Mouse (Mus musculus): ENCODE measurements around the gene Akap8l. TPM values are rescaled to one million over a fixed set of nuclear protein-coding genes. Genes with fewer than 3 reads are reported as not detected.

Akap8l gene
- polyA plus RNA-seq, 1 experiment from 2014 or later: 115 TPM

DNA sequence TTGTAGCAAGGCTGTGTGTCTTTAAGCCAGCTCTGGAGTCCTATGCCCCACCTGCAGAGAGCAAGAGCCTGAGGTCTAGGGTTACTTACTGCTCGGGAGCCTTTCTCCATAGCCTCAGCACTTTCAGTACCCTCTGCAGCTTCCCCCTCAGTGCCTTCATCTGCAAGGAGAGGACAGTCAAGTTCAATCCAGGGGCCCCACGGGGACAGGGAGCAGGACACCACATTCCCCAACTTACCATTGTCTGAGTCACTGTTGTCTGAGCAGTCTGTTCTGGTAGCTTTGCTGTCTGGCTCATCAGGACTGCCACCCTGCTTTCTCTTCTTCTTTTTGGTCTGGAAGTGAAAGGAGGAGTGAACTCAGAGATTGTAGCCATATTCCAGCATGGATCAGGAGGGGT is 14.5 kb downstream of the Akap8l start:
- H3K4me3 ChIP-seq (replicated peaks; ENCODE audit: low read depth, low read length): no peak overlapping the region
- H3K4me2 ChIP-seq (ENCODE audit: low read length): no peak overlapping the region
- DNase-seq (no peak), ATAC-seq (ENCODE audit: low FRiP score, low TSS enrichment) (no peak)
- 88% methylated on average over 2 of the region's 2 CpGs for WGBS
- no peaks in the 10 kb centered on the region for H3K4me1 ChIP-seq (ENCODE audit: control insufficient read depth, insufficient read depth, low read length)
- no peak overlapping the region for H3K27ac ChIP-seq (replicated peaks; ENCODE audit: low read depth, low read length)
- H3K9ac ChIP-seq (replicated peaks; ENCODE audit: low read length): no peak overlapping the region
- H3K27me3 ChIP-seq (ENCODE audit: control insufficient read depth, insufficient read depth, low read length): no peaks in the 10 kb centered on the region
- no peaks in the 10 kb centered on the region for H3K9me3 ChIP-seq (ENCODE audit: control insufficient read depth, low read length)
- peaks cover 77% of the 10 kb centered on the region for H3K36me3 ChIP-seq (ENCODE audit: control insufficient read depth, insufficient read depth, low read length)

GRCm38 (mm10) chr17:32334921-32335320 is 15.5 kb downstream of the Akap8l start:
- no peak overlapping the region for H3K27ac ChIP-seq (replicated peaks; ENCODE audit: low read depth, low read length)
- WGBS: 96% methylated on average over 12 of the region's 12 CpGs
- no peaks in the 10 kb centered on the region for H3K27me3 ChIP-seq (ENCODE audit: control insufficient read depth, insufficient read depth, low read length)
- no peak overlapping the region for H3K4me3 ChIP-seq (replicated peaks; ENCODE audit: low read depth, low read length)
- H3K36me3 ChIP-seq (ENCODE audit: control insufficient read depth, insufficient read depth, low read length): peaks cover 86% of the 10 kb centered on the region
- no peak overlapping the region for H3K9ac ChIP-seq (replicated peaks; ENCODE audit: low read length)
- no peak for ATAC-seq (ENCODE audit: low FRiP score, low TSS enrichment)
- H3K9me3 ChIP-seq (ENCODE audit: control insufficient read depth, low read length): no peaks in the 10 kb centered on the region
- no peaks in the 10 kb centered on the region for H3K4me1 ChIP-seq (ENCODE audit: control insufficient read depth, insufficient read depth, low read length)
- H3K4me2 ChIP-seq (ENCODE audit: low read length): no peak overlapping the region
- no peak for DNase-seq

DNA sequence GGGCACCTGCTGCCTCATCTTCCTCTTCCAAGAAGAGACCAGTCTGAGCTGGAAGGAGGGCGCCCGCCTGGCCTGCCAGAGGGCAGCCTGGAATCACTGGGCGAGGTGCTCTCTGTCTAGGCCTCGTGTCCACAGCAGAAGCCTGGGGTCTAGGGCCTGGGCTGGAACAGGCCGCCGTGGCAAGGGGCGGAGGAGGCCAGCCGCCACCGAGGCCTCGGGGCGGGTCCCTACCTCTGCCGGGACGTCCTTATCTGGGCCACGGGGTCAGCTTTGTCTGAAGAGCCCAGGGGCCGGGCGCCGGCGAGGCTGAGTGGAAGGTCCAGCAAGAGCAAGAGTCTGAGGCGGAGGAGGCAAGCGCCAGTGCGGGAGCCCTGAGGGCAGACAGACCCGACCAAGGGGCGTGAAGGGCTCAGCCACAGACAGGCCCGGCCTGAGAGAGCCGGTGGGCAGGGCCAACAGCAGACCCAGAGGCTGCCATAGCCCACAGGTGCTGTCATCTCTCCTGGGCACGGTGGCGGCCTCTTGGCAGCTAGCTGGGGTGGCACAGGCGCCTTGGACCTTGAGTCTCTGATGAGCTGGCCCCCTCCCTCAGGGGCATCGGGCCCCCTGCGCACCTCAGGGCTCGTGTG is 16.6 kb downstream of the Akap8l start:
- Histone ChIP-seq H3K27me3 (ENCODE audit: control insufficient read depth, insufficient read depth, low read length) (no peaks in the 10 kb centered on the region), H3K9me3 (ENCODE audit: control insufficient read depth, low read length) (no peaks in the 10 kb centered on the region), H3K4me2 (ENCODE audit: low read length) (no peak overlapping the region), H3K4me3 (replicated peaks; ENCODE audit: low read depth, low read length) (no peak overlapping the region), H3K27ac (replicated peaks; ENCODE audit: low read depth, low read length) (no peak overlapping the region), H3K36me3 (ENCODE audit: control insufficient read depth, insufficient read depth, low read length) (peaks cover 83% of the 10 kb centered on the region), H3K4me1 (ENCODE audit: control insufficient read depth, insufficient read depth, low read length) (no peaks in the 10 kb centered on the region), H3K9ac (replicated peaks; ENCODE audit: low read length) (no peak overlapping the region)
- WGBS: 90% methylated on average over 31 of the region's 31 CpGs
- no peak for DNase-seq
- ATAC-seq (ENCODE audit: low FRiP score, low TSS enrichment): no peak

DNA sequence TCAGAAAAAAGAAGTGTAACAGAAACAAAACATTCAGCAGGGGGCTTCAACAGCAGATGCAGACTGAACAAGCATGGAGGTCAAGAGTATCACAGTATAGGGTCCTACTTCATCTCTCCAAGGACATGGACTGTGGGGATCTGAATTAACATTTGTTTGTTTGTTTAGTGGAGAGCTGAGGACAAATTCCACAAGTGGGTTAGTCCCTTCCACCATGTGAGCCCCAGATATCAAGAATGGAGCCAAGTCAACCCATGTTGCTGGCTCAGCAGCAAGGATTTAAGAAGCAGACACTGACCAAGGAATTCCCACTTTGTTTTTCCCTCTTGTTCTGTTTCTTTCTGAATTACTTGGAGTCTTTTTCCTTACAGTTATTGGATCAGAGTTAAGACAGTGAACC is 22.9 kb downstream of the Akap8l start:
- no peak for ATAC-seq (ENCODE audit: low FRiP score, low TSS enrichment)

DNA sequence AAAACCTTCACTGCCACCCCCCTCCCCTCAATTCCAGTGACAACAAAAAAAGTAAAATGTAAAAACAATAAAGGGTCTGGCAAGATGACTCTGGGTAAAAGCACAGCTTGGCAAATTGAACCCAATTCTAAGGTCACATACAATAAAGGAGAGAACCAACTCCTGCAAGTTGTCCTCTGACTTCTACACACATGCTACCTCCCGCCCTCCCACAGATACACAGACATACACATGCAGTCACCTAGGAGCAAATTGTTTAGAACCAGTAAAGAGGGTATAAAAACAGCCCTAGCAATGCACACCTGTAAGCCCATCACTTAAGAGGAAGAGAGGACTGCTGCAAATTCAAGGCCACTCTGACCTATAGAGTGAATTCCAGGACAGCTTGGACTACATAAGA is 27.6 kb downstream of the Akap8l start:
- WGBS: 92% methylated on average over 1 of the region's 1 CpGs
- H3K4me2 ChIP-seq (ENCODE audit: low read length): no peak overlapping the region

More for the DNA sequence above, 22.9 kb downstream of the Akap8l start:
- peaks cover 44% of the 10 kb centered on the region for H3K36me3 ChIP-seq (ENCODE audit: control insufficient read depth, insufficient read depth, low read length)
- no peak overlapping the region for H3K4me2 ChIP-seq (ENCODE audit: low read length)
- no peak overlapping the region for H3K27ac ChIP-seq (replicated peaks; ENCODE audit: low read depth, low read length)
- H3K27me3 ChIP-seq (ENCODE audit: control insufficient read depth, insufficient read depth, low read length): no peaks in the 10 kb centered on the region
- H3K9me3 ChIP-seq (ENCODE audit: control insufficient read depth, low read length): no peaks in the 10 kb centered on the region
- H3K9ac ChIP-seq (replicated peaks; ENCODE audit: low read length): no peak overlapping the region
- H3K4me3 ChIP-seq (replicated peaks; ENCODE audit: low read depth, low read length): no peak overlapping the region
- DNase-seq: no peak
- H3K4me1 ChIP-seq (ENCODE audit: control insufficient read depth, insufficient read depth, low read length): no peaks in the 10 kb centered on the region; the same call in 1 of the 2 replicates

GRCm38 (mm10) chr17:32321836-32322235 is 28.6 kb downstream of the Akap8l start:
- Histone ChIP-seq H3K4me1 (ENCODE audit: control insufficient read depth, insufficient read depth, low read length) (peaks cover 18% of the 10 kb centered on the region), H3K9ac (replicated peaks; ENCODE audit: low read length) (peak overlapping the region; percentile 82), H3K36me3 (ENCODE audit: control insufficient read depth, insufficient read depth, low read length) (peaks cover 23% of the 10 kb centered on the region), H3K9me3 (ENCODE audit: control insufficient read depth, low read length) (no peaks in the 10 kb centered on the region), H3K27ac (replicated peaks; ENCODE audit: low read depth, low read length) (peak overlapping the region; percentile 95), H3K4me3 (replicated peaks; ENCODE audit: low read depth, low read length) (peak overlapping the region; percentile 89), H3K4me2 (ENCODE audit: low read length) (peak overlapping the region; percentile 69), H3K27me3 (ENCODE audit: control insufficient read depth, insufficient read depth, low read length) (no peaks in the 10 kb centered on the region)
- ATAC-seq (ENCODE audit: low FRiP score, low TSS enrichment): no peak
- peak; percentile 4 for DNase-seq
- 25% methylated on average over 6 of the region's 6 CpGs for WGBS

More for the DNA sequence above, 27.6 kb downstream of the Akap8l start:
- peaks cover 18% of the 10 kb centered on the region for H3K4me1 ChIP-seq (ENCODE audit: control insufficient read depth, insufficient read depth, low read length)
- ATAC-seq (ENCODE audit: low FRiP score, low TSS enrichment) (no peak), DNase-seq (no peak)
- H3K9ac ChIP-seq (replicated peaks; ENCODE audit: low read length): no peak overlapping the region
- no peak overlapping the region for H3K27ac ChIP-seq (replicated peaks; ENCODE audit: low read depth, low read length)
- H3K4me3 ChIP-seq (replicated peaks; ENCODE audit: low read depth, low read length): 0 out of 2 replicates have a peak overlapping the region, but pooled peaks have one; percentile 1
- H3K27me3 ChIP-seq (ENCODE audit: control insufficient read depth, insufficient read depth, low read length): no peaks in the 10 kb centered on the region
- H3K9me3 ChIP-seq (ENCODE audit: control insufficient read depth, low read length): no peaks in the 10 kb centered on the region
- peaks cover 18% of the 10 kb centered on the region for H3K36me3 ChIP-seq (ENCODE audit: control insufficient read depth, insufficient read depth, low read length)

DNA sequence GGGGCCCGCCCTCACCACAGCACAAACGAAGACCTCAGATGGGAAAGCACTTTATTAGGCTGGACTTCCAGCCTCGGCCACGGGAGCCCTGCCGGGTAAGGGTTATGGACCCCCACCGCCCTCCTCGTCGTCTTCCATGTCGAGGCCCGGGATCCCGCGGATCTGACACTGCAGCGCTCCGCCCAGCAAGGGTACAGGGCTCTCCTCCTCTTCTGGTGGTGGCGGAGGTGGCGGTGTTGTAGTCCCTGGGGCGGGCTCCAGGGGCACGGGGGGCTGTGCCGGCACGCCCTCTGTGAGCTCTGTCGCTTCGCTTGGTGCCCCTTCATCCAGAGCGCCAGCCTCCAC is 29.0 kb downstream of the Akap8l start:
- Histone ChIP-seq H3K4me2 (ENCODE audit: low read length) (peak overlapping the region; percentile 69), H3K9me3 (ENCODE audit: control insufficient read depth, low read length) (no peaks in the 10 kb centered on the region), H3K36me3 (ENCODE audit: control insufficient read depth, insufficient read depth, low read length) (peaks cover 28% of the 10 kb centered on the region), H3K9ac (replicated peaks; ENCODE audit: low read length) (peak overlapping the region; percentile 82), H3K27ac (replicated peaks; ENCODE audit: low read depth, low read length) (peak overlapping the region; percentile 95), H3K4me1 (ENCODE audit: control insufficient read depth, insufficient read depth, low read length) (peaks cover 18% of the 10 kb centered on the region), H3K4me3 (replicated peaks; ENCODE audit: low read depth, low read length) (peak overlapping the region; percentile 89), H3K27me3 (ENCODE audit: control insufficient read depth, insufficient read depth, low read length) (no peaks in the 10 kb centered on the region)
- WGBS: 0% methylated on average over 23 of the region's 23 CpGs
- DNase-seq (no peak), ATAC-seq (ENCODE audit: low FRiP score, low TSS enrichment) (peak; percentile 74)

- peak within 1 kb of the TSS; percentile 69 for H3K4me2 ChIP-seq (ENCODE audit: low read length)
- H3K27me3 ChIP-seq (ENCODE audit: control insufficient read depth, insufficient read depth, low read length): no peaks in the 10 kb centered on the region
- peak; percentile 99 for DNase-seq
- peaks cover 18% of the 10 kb centered on the region for H3K4me1 ChIP-seq (ENCODE audit: control insufficient read depth, insufficient read depth, low read length)
- ATAC-seq (ENCODE audit: low FRiP score, low TSS enrichment): peak; percentile 96
- H3K9ac ChIP-seq (replicated peaks; ENCODE audit: low read length): peak within 1 kb of the TSS; percentile 82
- H3K4me3 ChIP-seq (replicated peaks; ENCODE audit: low read depth, low read length): peak within 1 kb of the TSS; percentile 89
- WGBS: under 1% methylated on average over 83 of the region's 83 CpGs
- peak within 1 kb of the TSS; percentile 95 for H3K27ac ChIP-seq (replicated peaks; ENCODE audit: low read depth, low read length)
- H3K36me3 ChIP-seq (ENCODE audit: control insufficient read depth, insufficient read depth, low read length): peaks cover 30% of the 10 kb centered on the region
- no peaks in the 10 kb centered on the region for H3K9me3 ChIP-seq (ENCODE audit: control insufficient read depth, low read length)
Measured at GRCm38 (mm10) chr17:32320597-32321389, 29.6 kb downstream of the Akap8l start, which contains the start of gene Akap8. Gene Akap8, minus strand, starts transcription at chr17:32321238.
